Mouse (Mus musculus) layer of hippocampus, adult 6 months (tissue): ENCODE results near the gene Tas2r119. TPM values are rescaled to one million over a fixed set of nuclear protein-coding genes. Genes with fewer than 3 reads are reported as not detected.

ENCODE experiments used
- long read RNA-seq, 2 experiments: library from polyadenylated mRNA; unstranded; transcript quantifications; one replicate each; pipeline ENCODE4 v2.0.0; 2019 to 2020
- polyA plus RNA-seq: library from polyadenylated mRNA; unstranded; fragments of <200 nt; fragmentation: Nextera tagmentation; gene quantifications from 2 replicates; pipeline ENCODE4 v1.2.3, GENCODE M21; 2021

The Tas2r119 gene
- polyA plus RNA-seq: not detected in 2 replicates
- long read RNA-seq, experiment 1: 0 reads
- long read RNA-seq, experiment 2: 0 reads

GRCm38 (mm10) chr15:32176989-32177388, at the start of gene Tas2r119:
TSS of gene Tas2r119 (plus strand) at chr15:32177289.

Other genes with a start within 250 kb of the Tas2r119 start
- gene Sema5a, start 67.5 kb downstream of the Tas2r119 start, polyA plus RNA-seq: 15.1 and 16.1 TPM in 2 replicates